Mouse (Mus musculus): Measurements from ENCODE around the gene Zfp60.
"Not testable (repeated sequence)": the region's sequence is repeated elsewhere in the genome, so short reads cannot be mapped to it uniquely, and the experiment has no call there.

Zfp60 gene

DNA sequence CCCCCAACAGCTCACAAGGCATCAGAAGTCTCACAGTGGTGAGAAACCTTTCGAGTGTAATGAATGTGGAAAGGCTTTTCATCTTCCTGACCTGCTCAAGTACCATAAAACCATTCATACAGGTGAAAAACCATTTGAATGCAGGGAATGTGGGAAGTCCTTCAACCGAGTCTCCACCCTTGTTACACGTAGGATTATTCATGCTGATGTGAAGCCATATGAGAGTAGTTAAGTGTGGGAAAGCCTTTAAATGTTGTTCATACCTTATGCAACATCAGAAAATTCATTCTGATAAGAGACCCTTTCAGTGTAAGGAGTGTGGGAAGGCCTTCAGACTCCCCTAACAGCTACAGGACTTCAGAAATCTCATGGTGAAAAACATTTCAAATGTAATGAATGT is 62.7 kb downstream of the Zfp60 start:
- DNase-seq (ENCODE audit: low spot score), result not testable (repeated sequence)

DNA sequence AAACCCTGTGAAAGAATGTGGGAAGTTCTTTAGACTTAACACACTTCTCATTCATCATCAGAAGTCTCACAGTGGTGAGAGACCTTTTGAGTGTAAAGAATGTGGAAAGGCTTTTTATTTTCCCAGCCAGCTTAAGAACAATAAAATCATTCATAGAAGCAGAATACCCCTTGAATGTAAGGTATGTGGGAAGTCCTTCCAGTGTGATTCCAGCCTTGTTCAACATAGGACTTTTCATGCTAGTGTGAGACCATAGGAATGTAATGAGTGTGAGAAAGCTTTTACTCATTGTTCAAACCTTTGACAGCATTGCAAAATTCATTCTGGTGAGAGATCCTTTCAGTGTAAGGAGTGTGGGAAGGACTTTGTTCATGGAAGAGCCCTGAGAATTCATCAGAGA is 63.4 kb downstream of the Zfp60 start:
- no peak for DNase-seq (ENCODE audit: low spot score)

DNA sequence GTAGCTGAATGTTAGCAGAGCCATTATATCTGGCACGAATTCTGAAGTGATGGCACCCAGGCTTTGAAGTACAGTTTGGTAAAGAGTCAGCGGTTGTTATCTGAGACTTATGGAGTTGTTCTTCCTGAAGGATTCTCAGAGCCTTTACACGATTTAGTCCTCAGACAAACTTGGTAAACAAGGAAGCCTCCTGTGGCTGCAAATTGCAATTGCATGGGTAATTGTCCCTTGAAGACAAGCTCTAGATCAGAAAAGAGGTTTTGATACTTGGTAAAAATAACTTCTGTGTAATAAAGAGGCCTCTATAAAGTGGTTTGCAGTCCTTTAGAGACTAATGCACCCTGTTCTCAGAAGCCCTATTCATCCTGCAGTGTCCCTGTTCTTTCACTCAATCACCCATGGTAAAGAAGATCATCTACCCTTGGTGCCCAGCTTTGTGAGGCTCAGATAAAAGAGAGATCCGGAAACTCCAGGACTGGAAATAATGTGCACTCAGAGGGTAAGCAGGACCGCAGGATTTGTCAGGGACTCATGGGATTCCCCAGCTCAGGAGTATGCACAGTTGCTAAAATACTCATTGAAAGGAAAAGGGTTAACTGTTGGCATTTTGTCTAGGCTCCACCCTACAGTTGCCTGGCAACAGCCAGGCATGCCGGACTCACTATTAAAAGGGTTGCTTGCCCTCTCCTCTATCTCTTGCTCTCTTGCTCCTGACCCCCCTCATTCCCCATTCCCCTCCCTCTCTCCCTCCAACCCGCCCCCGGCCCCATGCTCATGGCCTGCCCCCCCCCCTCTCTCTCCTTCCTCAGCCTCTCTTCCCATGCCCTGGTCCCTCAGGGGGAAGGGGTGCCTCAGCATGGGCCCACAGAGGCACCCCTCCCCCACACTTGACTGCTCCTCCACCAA is 67.0 kb downstream of the Zfp60 start:
- DNase-seq (ENCODE audit: low spot score), result peak; percentile 69

DNA sequence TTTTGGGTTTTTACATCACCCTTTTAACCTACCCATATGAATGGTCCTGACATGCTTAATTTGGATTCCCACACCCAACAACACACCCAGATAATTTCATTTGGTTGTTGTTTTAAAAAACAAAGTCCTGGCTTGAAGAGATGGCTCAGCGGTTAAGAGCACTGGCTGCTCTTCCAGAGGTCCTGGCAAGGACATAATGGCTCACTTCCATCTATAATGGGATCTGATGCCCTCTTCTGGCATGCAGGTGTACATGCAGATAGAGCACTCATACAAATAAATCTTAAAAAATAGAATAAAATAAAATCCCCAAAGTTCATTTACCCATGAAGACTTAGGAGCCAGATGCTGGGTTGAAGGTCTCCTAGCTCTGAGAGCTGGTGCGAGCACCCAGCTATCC is 69.9 kb downstream of the Zfp60 start:
- DNase-seq (ENCODE audit: low spot score), result peak; percentile 37

DNA sequence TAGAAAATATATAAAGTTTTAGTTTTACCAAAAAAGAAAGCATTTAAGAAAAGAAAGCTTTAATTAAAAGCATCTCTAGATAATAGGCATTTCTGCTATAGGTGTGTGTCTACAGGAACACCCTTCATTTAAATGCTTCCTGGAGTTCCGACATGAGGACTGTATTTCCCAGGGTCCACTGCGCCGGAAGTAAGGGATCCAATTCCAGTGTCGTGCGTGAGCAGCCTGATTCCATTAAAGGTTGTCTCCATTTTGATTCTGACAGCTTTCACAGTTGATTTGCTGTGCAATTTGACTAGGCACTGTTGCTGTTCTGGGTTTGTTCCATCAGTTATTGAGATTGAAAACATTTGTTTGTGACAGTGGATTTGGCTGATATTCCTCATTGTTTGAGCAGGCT is 71.8 kb downstream of the Zfp60 start:
- no peak for DNase-seq (ENCODE audit: low spot score)
